Mouse (Mus musculus) leukemia stem cell, adult 10-12 weeks (primary cell): ENCODE results near the gene Kcnk10. TPM values are rescaled to one million over a fixed set of nuclear protein-coding genes. Genes with fewer than 3 reads are reported as not detected.

Source experiments
- polyA plus RNA-seq: library from polyadenylated mRNA; stranded (reverse); fragments of >175 nt; gene quantifications from 2 replicates; pipeline ENCODE4 v1.2.3, GENCODE M21; 2012; ENCODE audit warnings: low replicate concordance

Gene Kcnk10
- 0.30 and 0.72 TPM in 2 replicates for polyA plus RNA-seq

GRCm38 (mm10) chr12:98577861-98578360 lies at the start of gene Kcnk10:
Gene Kcnk10, minus strand, starts transcription at chr12:98578310.

GRCm38 (mm10) chr12:98627392-98628259 lies 49.5 kb upstream of the Kcnk10 start, which contains the start of gene Spata7:
Gene Spata7, plus strand, starts transcription at chr12:98628157.

Other genes with a start within 250 kb of the Kcnk10 start
- 2.4 and 9.4 TPM in 2 replicates for gene Spata7, start 49.8 kb upstream of the Kcnk10 start, polyA plus RNA-seq
- 0.29 and 2.5 TPM in 2 replicates for gene Ptpn21, start 159.1 kb upstream of the Kcnk10 start, polyA plus RNA-seq
- 10.6 and 12.8 TPM in 2 replicates for gene Zc3h14, start 168.7 kb upstream of the Kcnk10 start, polyA plus RNA-seq